ENCODE assay signal across 14 mouse cellular contexts in the genomic region with DNA sequence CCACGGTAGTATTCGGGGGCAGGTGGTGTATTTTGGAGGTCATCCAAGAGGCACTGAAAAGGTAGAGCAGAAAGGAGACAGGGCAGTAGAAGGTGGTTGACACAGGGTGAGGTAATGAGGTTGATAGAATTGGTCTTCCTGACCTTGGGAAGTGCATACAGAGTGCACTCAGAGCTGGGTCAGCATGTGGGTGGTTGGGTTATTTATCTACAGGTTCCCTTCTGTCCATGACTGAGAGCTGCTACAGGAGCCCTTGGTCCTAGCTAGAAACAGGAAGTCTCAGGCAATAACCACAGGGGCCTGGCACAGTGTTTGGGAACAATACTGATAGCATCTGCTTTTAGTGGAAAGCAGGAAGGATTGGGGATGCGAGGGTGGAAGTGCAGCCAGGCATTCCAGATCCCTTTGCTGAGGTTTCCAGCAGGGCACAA. TPM values are rescaled to one million over a fixed set of nuclear protein-coding genes. Genes with fewer than 3 reads are reported as not detected.
DNase-seq lines count a peak whose midpoint lies in the region; ATAC-seq lines count a peak whose summit lies in the region.
"Had no signal": no experiment of that assay in that cellular context is flagged by ENCODE, and none has a peak within 500 bp of the region (broad histone marks: within the 10 kb centered on the region; RNA-seq: fewer than 3 reads in every experiment).

No protein-coding gene starts in this region.

- 46% methylated on average over 3 of the region's 3 CpGs for WGBS in heart, embryonic 10.5 days
- WGBS in liver, embryonic 16.5 days (ENCODE audit: insufficient replicate concordance): 11% methylated on average over 3 of the region's 3 CpGs

- peak; percentile 44; the same call in 1 of the 2 replicates for ATAC-seq in granulocyte monocyte progenitor cell, adult 5-6 weeks (replicated peaks; ENCODE audit: poor library complexity, severe bottlenecking)
- peak; percentile 75 for ATAC-seq in liver, embryonic 16.5 days (ENCODE audit: low read depth)
- ATAC-seq: midbrain, embryonic 13.5 days had no signal

- H3K27ac ChIP-seq in heart, embryonic 10.5 days: no peak overlapping the region
- no peak overlapping the region for H3K27ac ChIP-seq in liver, embryonic 16.5 days (ENCODE audit: low read length)
- H3K27ac ChIP-seq: embryonic facial prominence, embryonic 12.5 days; midbrain, embryonic 13.5 days; stomach, embryonic 15.5 days had no signal

- H3K9me3 ChIP-seq in heart, embryonic 10.5 days: no peaks in the 10 kb centered on the region
- H3K9me3 ChIP-seq in liver, embryonic 16.5 days (replicated peaks; ENCODE audit: control insufficient read depth, low read length): no peaks in the 10 kb centered on the region
- H3K9me3 ChIP-seq: embryonic facial prominence, embryonic 12.5 days; midbrain, embryonic 13.5 days; stomach, embryonic 15.5 days had no signal

- no peak overlapping the region for H3K4me3 ChIP-seq in heart, embryonic 10.5 days
- H3K4me3 ChIP-seq in liver, embryonic 16.5 days (ENCODE audit: low read depth, low read length): no peak overlapping the region
- H3K4me3 ChIP-seq: embryonic facial prominence, embryonic 12.5 days; midbrain, embryonic 13.5 days; stomach, embryonic 15.5 days had no signal

- H3K27me3 ChIP-seq in heart, embryonic 10.5 days (ENCODE audit: insufficient read depth, poor library complexity, severe bottlenecking): no peaks in the 10 kb centered on the region
- H3K27me3 ChIP-seq in liver, embryonic 16.5 days (ENCODE audit: control insufficient read depth, insufficient read depth, low read depth, low read length): no peaks in the 10 kb centered on the region
- H3K27me3 ChIP-seq: embryonic facial prominence, embryonic 12.5 days; midbrain, embryonic 13.5 days; stomach, embryonic 15.5 days had no signal

- H3K9ac ChIP-seq in liver, embryonic 16.5 days (ENCODE audit: low read depth, low read length): no peak overlapping the region
- H3K9ac ChIP-seq: embryonic facial prominence, embryonic 12.5 days; midbrain, embryonic 13.5 days; stomach, embryonic 15.5 days had no signal

- no peaks in the 10 kb centered on the region for H3K36me3 ChIP-seq in heart, embryonic 10.5 days
- H3K36me3 ChIP-seq in liver, embryonic 16.5 days (ENCODE audit: control insufficient read depth, insufficient read depth): no peaks in the 10 kb centered on the region
- H3K36me3 ChIP-seq: embryonic facial prominence, embryonic 12.5 days; midbrain, embryonic 13.5 days; stomach, embryonic 15.5 days had no signal

- DNase-seq in heart, adult 11 months: peak; percentile 84
- DNase-seq in heart, embryonic 10.5 days (ENCODE audit: low spot score): no peak
- peak; percentile 2 for DNase-seq in lung, postnatal 10 days
- no peak for DNase-seq in lung, postnatal 25 days (ENCODE audit: low spot score)
- no peak for DNase-seq in urinary bladder, postnatal 36 days (ENCODE audit: low spot score in 2 of 2)
- DNase-seq in gastrocnemius, postnatal 4 days (ENCODE audit: low spot score in 2 of 2): no peak
- DNase-seq: B cell, adult 2 months had no signal

- peaks cover 4% of the 10 kb centered on the region; the same call in 1 of the 2 replicates for H3K4me1 ChIP-seq in heart, embryonic 10.5 days
- no peaks in the 10 kb centered on the region for H3K4me1 ChIP-seq in liver, embryonic 16.5 days (ENCODE audit: control insufficient read depth, low read depth, low read length)
- H3K4me1 ChIP-seq: embryonic facial prominence, embryonic 12.5 days; midbrain, embryonic 13.5 days; stomach, embryonic 15.5 days had no signal

- no peak overlapping the region for H3K4me2 ChIP-seq in liver, embryonic 16.5 days (ENCODE audit: low read depth, low read length)
- H3K4me2 ChIP-seq: embryonic facial prominence, embryonic 12.5 days; midbrain, embryonic 13.5 days; stomach, embryonic 15.5 days had no signal

RNA-seq across cellular contexts. Expression of a gene that starts 2.9 kb away (rescaled TPM):
- polyA plus RNA-seq in heart, embryonic 10.5 days (2016; fragmentation: Nextera tagmentation; extraction: Ambion mirVana): not detected in 2 replicates
- total RNA-seq in granulocyte monocyte progenitor cell, adult 5-6 weeks (2014; fragmentation: Nextera tagmentation): not detected in 2 replicates
- total RNA-seq in granulocyte monocyte progenitor cell, adult 5-6 weeks (2017): not detected in 2 replicates
- polyA plus RNA-seq in liver, embryonic 16.5 days (2015; fragmentation: Nextera tagmentation; extraction: Ambion mirVana): 0.43 and 0.79 TPM in 2 replicates
- total RNA-seq in gastrocnemius, postnatal 4 days (2021): not detected
- total RNA-seq: neutrophil, adult 5-6 weeks had no signal
- polyA plus RNA-seq: embryonic facial prominence, embryonic 12.5 days; limb, embryonic 11.5 days; midbrain, embryonic 13.5 days had no signal

RNA-seq across cellular contexts. Expression of a gene that starts 12.3 kb away (rescaled TPM):
- polyA plus RNA-seq in heart, embryonic 10.5 days (2016; fragmentation: Nextera tagmentation; extraction: Ambion mirVana): not detected in 2 replicates
- total RNA-seq in granulocyte monocyte progenitor cell, adult 5-6 weeks (2014; fragmentation: Nextera tagmentation): not detected in 2 replicates
- not detected in 2 replicates for total RNA-seq in granulocyte monocyte progenitor cell, adult 5-6 weeks (2017)
- polyA plus RNA-seq in liver, embryonic 16.5 days (2015; fragmentation: Nextera tagmentation; extraction: Ambion mirVana): not detected in 2 replicates
- total RNA-seq in gastrocnemius, postnatal 4 days (2021): not detected
- total RNA-seq: neutrophil, adult 5-6 weeks had no signal
- polyA plus RNA-seq: embryonic facial prominence, embryonic 12.5 days; limb, embryonic 11.5 days; midbrain, embryonic 13.5 days; stomach, embryonic 15.5 days had no signal

RNA-seq across cellular contexts. Expression of a gene that starts 18.4 kb away (rescaled TPM):
- not detected in 2 replicates for polyA plus RNA-seq in heart, embryonic 10.5 days (2016; fragmentation: Nextera tagmentation; extraction: Ambion mirVana)
- total RNA-seq in granulocyte monocyte progenitor cell, adult 5-6 weeks (2014; fragmentation: Nextera tagmentation): not detected in 2 replicates
- total RNA-seq in granulocyte monocyte progenitor cell, adult 5-6 weeks (2017): not detected in 2 replicates
- polyA plus RNA-seq in liver, embryonic 16.5 days (2015; fragmentation: Nextera tagmentation; extraction: Ambion mirVana): not detected in 2 replicates
- total RNA-seq in gastrocnemius, postnatal 4 days (2021): not detected
- total RNA-seq: neutrophil, adult 5-6 weeks had no signal
- polyA plus RNA-seq: embryonic facial prominence, embryonic 12.5 days; limb, embryonic 11.5 days; midbrain, embryonic 13.5 days; stomach, embryonic 15.5 days had no signal

RNA-seq across cellular contexts. Expression of a gene that starts 19.7 kb away (rescaled TPM):
- polyA plus RNA-seq in heart, embryonic 10.5 days (2016; fragmentation: Nextera tagmentation; extraction: Ambion mirVana): not detected in 2 replicates
- not detected in 2 replicates for total RNA-seq in granulocyte monocyte progenitor cell, adult 5-6 weeks (2014; fragmentation: Nextera tagmentation)
- total RNA-seq in granulocyte monocyte progenitor cell, adult 5-6 weeks (2017): not detected in 2 replicates
- not detected in 2 replicates for polyA plus RNA-seq in liver, embryonic 16.5 days (2015; fragmentation: Nextera tagmentation; extraction: Ambion mirVana)
- not detected for total RNA-seq in gastrocnemius, postnatal 4 days (2021)
- total RNA-seq: neutrophil, adult 5-6 weeks had no signal
- polyA plus RNA-seq: embryonic facial prominence, embryonic 12.5 days; limb, embryonic 11.5 days; midbrain, embryonic 13.5 days; stomach, embryonic 15.5 days had no signal

RNA-seq across cellular contexts. Expression of a gene that starts 30.2 kb away (rescaled TPM):
- not detected in 2 replicates for polyA plus RNA-seq in heart, embryonic 10.5 days (2016; fragmentation: Nextera tagmentation; extraction: Ambion mirVana)
- total RNA-seq in granulocyte monocyte progenitor cell, adult 5-6 weeks (2014; fragmentation: Nextera tagmentation): not detected in 2 replicates
- total RNA-seq in granulocyte monocyte progenitor cell, adult 5-6 weeks (2017): not detected in 2 replicates
- not detected in 2 replicates for polyA plus RNA-seq in liver, embryonic 16.5 days (2015; fragmentation: Nextera tagmentation; extraction: Ambion mirVana)
- not detected for total RNA-seq in gastrocnemius, postnatal 4 days (2021)
- total RNA-seq: neutrophil, adult 5-6 weeks had no signal
- polyA plus RNA-seq: embryonic facial prominence, embryonic 12.5 days; limb, embryonic 11.5 days; midbrain, embryonic 13.5 days; stomach, embryonic 15.5 days had no signal

Comparison
In these comparisons a context has a peak if more than half of its experiments do, and no peak if none do; other contexts are left out.
1. DNase-seq: peak in heart, adult 11 months (single experiment) and lung, postnatal 10 days (single experiment); none in heart, embryonic 10.5 days (single experiment), lung, postnatal 25 days (single experiment), urinary bladder, postnatal 36 days (0 of 2) and gastrocnemius, postnatal 4 days (0 of 2).